Mouse (Mus musculus): ENCODE results near the gene Eif3a.

GRCm38 (mm10) chr19:60797415-60797814 is 7.0 kb upstream of the Eif3a start:
- TF ChIP-seq CTCF (IDR thresholded peaks at IDR 0.05; ENCODE audit: low read depth, low read length) (no peak), POLR2A (IDR thresholded peaks at IDR 0.05; ENCODE audit: insufficient read depth, low read length) (no peak)
